Mouse (Mus musculus): ENCODE data around the gene Hmg20a.
A peak's percentile ranks its signal among the peaks of the same experiment; 100 is the strongest.
"Not testable (repeated sequence)": the region's sequence is repeated elsewhere in the genome, so short reads cannot be mapped to it uniquely, and the experiment has no call there.

The Hmg20a gene

GRCm38 (mm10) chr9:56417948-56418737 lies at the start of gene Hmg20a, which contains the start of gene Peak1:
TSS of gene Hmg20a (plus strand) at chr9:56418609.
TSS of gene Peak1 (minus strand) at chr9:56418067.
- peak; percentile 99 for DNase-seq (ENCODE audit: low read depth, low spot score)

GRCm38 (mm10) chr9:56368814-56369213 lies 49.6 kb upstream of the Hmg20a start:
- DNase-seq (ENCODE audit: low read depth, low spot score) = no peak

- no peak for DNase-seq (ENCODE audit: low read depth, low spot score)
Measured at GRCm38 (mm10) chr9:56370710-56371109, 47.7 kb upstream of the Hmg20a start.

GRCm38 (mm10) chr9:56374401-56374800 lies 44.0 kb upstream of the Hmg20a start:
- DNase-seq (ENCODE audit: low read depth, low spot score) = no peak

- no peak for DNase-seq (ENCODE audit: low read depth, low spot score)
Measured at GRCm38 (mm10) chr9:56382786-56383185, 35.6 kb upstream of the Hmg20a start.

GRCm38 (mm10) chr9:56392857-56393256 lies 25.6 kb upstream of the Hmg20a start:
- no peak for DNase-seq (ENCODE audit: low read depth, low spot score)

- no peak for DNase-seq (ENCODE audit: low read depth, low spot score)
Measured at GRCm38 (mm10) chr9:56396306-56396705, 22.1 kb upstream of the Hmg20a start.

- no peak for DNase-seq (ENCODE audit: low read depth, low spot score)
Measured at GRCm38 (mm10) chr9:56404619-56405018, 13.8 kb upstream of the Hmg20a start.

GRCm38 (mm10) chr9:56409928-56410327 lies 8.5 kb upstream of the Hmg20a start:
- DNase-seq (ENCODE audit: low read depth, low spot score) = no peak

- DNase-seq (ENCODE audit: low read depth, low spot score) = no peak
Measured at GRCm38 (mm10) chr9:56412716-56413115, 5.7 kb upstream of the Hmg20a start.

- DNase-seq (ENCODE audit: low read depth, low spot score) = no peak
Measured at GRCm38 (mm10) chr9:56414322-56414721, 4.1 kb upstream of the Hmg20a start.

- DNase-seq (ENCODE audit: low read depth, low spot score) = no peak
Measured at GRCm38 (mm10) chr9:56415393-56415792, 3.0 kb upstream of the Hmg20a start.

- no peak for DNase-seq (ENCODE audit: low read depth, low spot score)
Measured at GRCm38 (mm10) chr9:56415935-56416607, 2.3 kb upstream of the Hmg20a start.

GRCm38 (mm10) chr9:56417415-56417947 lies 928 bp upstream of the Hmg20a start:
- DNase-seq (ENCODE audit: low read depth, low spot score) = peak; percentile 39

GRCm38 (mm10) chr9:56418738-56419239 lies 380 bp downstream of the Hmg20a start:
- peak; percentile 11 for DNase-seq (ENCODE audit: low read depth, low spot score)

GRCm38 (mm10) chr9:56420236-56420635 lies 1.8 kb downstream of the Hmg20a start:
- DNase-seq (ENCODE audit: low read depth, low spot score) = no peak

- DNase-seq (ENCODE audit: low read depth, low spot score) = no peak
Measured at GRCm38 (mm10) chr9:56420892-56421601, 2.6 kb downstream of the Hmg20a start.

GRCm38 (mm10) chr9:56421991-56422390 lies 3.6 kb downstream of the Hmg20a start:
- DNase-seq (ENCODE audit: low read depth, low spot score) = no peak

GRCm38 (mm10) chr9:56424861-56425260 lies 6.5 kb downstream of the Hmg20a start:
- no peak for DNase-seq (ENCODE audit: low read depth, low spot score)

- no peak for DNase-seq (ENCODE audit: low read depth, low spot score)
Measured at GRCm38 (mm10) chr9:56435821-56436526, 17.6 kb downstream of the Hmg20a start.

GRCm38 (mm10) chr9:56437300-56437892 lies 19.0 kb downstream of the Hmg20a start:
- DNase-seq (ENCODE audit: low read depth, low spot score) = not testable (repeated sequence)

Measured in WW6 (cell line).